Mouse (Mus musculus) intestine, embryonic 16.5 days (tissue): ENCODE measurements around the gene Eed. TPM values are rescaled to one million over a fixed set of nuclear protein-coding genes. Genes with fewer than 3 reads are reported as not detected.

Source experiments
- ATAC-seq: fragments of 200-750 bp; cut with Nextera tagmentation; 2 replicates; pipeline ENCODE4 v1.8.0; 2017; ENCODE audit warnings: moderate TSS enrichment, moderate library complexity
- H3K27ac ChIP-seq: fragments of 300-500 bp; sonication (generic); 2 replicates; pipeline ENCODE4 v1.5.1; 2014; ENCODE audit warnings: mild to moderate bottlenecking, low read length
- H3K27me3 ChIP-seq: fragments of 300-500 bp; sonication (generic); replicated peaks from 2 replicates; pipeline ENCODE4 v1.6.1; 2014; ENCODE audit warnings: low read length, control low read depth, mixed read lengths; ENCODE audit not compliant: control insufficient read depth, insufficient read depth
- H3K36me3 ChIP-seq: fragments of 300-500 bp; sonication (generic); 2 replicates; pipeline ENCODE4 v1.6.1; 2014; ENCODE audit warnings: low read length, control low read depth; ENCODE audit not compliant: control insufficient read depth, insufficient read depth
- H3K4me1 ChIP-seq: fragments of 300-500 bp; sonication (generic); 2 replicates; pipeline ENCODE4 v1.6.1; 2014; ENCODE audit warnings: low read length, control low read depth, mixed read lengths; ENCODE audit not compliant: control insufficient read depth, insufficient read depth
- H3K4me2 ChIP-seq: fragments of 300-500 bp; sonication (generic); 2 replicates; pipeline ENCODE4 v1.6.1; 2014; ENCODE audit warnings: low read depth, low read length, control low read depth
- H3K4me3 ChIP-seq: fragments of 300-500 bp; sonication (generic); 2 replicates; pipeline ENCODE4 v1.5.1; 2014; ENCODE audit warnings: mild to moderate bottlenecking, low read length
- H3K9ac ChIP-seq: fragments of 300-500 bp; sonication (generic); 2 replicates; pipeline ENCODE4 v1.6.1; 2014; ENCODE audit warnings: low read depth, low read length
- H3K9me3 ChIP-seq: fragments of 300-500 bp; sonication (generic); 2 replicates; pipeline ENCODE4 v1.6.1; 2016; ENCODE audit warnings: low read length, control low read depth; ENCODE audit not compliant: control insufficient read depth
- WGBS: fragments of 180-500 bp; shearing (Covaris S2); extraction: QIAGEN DNeasy Blood & Tissue Kit; methylation state at CpG from one replicate; pipeline ENCODE4 v1.1.7; 2014; 5-methylcytosine and 5-hydroxymethylcytosine counted together
- polyA plus RNA-seq: library from polyadenylated mRNA; unstranded; fragments of >200 nt; fragmentation: Nextera tagmentation; extraction: Ambion mirVana; gene quantifications from 2 replicates; pipeline ENCODE4 v1.2.1, GENCODE M21; 2015

Eed gene
- polyA plus RNA-seq, 1 experiment from 2014 or later, result 59.1 TPM

- no peaks in the 10 kb centered on the region for H3K36me3 ChIP-seq
- no peak overlapping the region for H3K4me2 ChIP-seq
- H3K4me3 ChIP-seq, result no peak overlapping the region
- no peaks in the 10 kb centered on the region for H3K9me3 ChIP-seq
- no peaks in the 10 kb centered on the region for H3K4me1 ChIP-seq
- no peaks in the 10 kb centered on the region for H3K27me3 ChIP-seq
- no peak overlapping the region for H3K27ac ChIP-seq
- ATAC-seq, result no peak
- H3K9ac ChIP-seq, result no peak overlapping the region
Measured at GRCm38 (mm10) chr7:89984421-89984820, 3.6 kb upstream of the Eed start.

- WGBS, result 92% methylated on average over 2 of the region's 2 CpGs
- ATAC-seq, result no peak
- no peak overlapping the region for H3K4me3 ChIP-seq
- peaks cover 7% of the 10 kb centered on the region; the same call in 1 of the 2 replicates for H3K4me1 ChIP-seq
- no peak overlapping the region for H3K27ac ChIP-seq
- H3K36me3 ChIP-seq, result no peaks in the 10 kb centered on the region
- H3K9me3 ChIP-seq, result no peaks in the 10 kb centered on the region
- no peaks in the 10 kb centered on the region for H3K27me3 ChIP-seq
- H3K4me2 ChIP-seq, result no peak overlapping the region
- no peak overlapping the region for H3K9ac ChIP-seq
Measured at GRCm38 (mm10) chr7:89983441-89983840, 2.7 kb upstream of the Eed start.

GRCm38 (mm10) chr7:89981557-89981956 is 774 bp upstream of the Eed start:
- peak overlapping the region; percentile 80 for H3K4me2 ChIP-seq
- peaks cover 7% of the 10 kb centered on the region; the same call in 1 of the 2 replicates for H3K4me1 ChIP-seq
- peak overlapping the region; percentile 91 for H3K9ac ChIP-seq
- no peaks in the 10 kb centered on the region for H3K9me3 ChIP-seq
- peak overlapping the region; percentile 100 for H3K27ac ChIP-seq
- H3K36me3 ChIP-seq, result no peaks in the 10 kb centered on the region
- H3K4me3 ChIP-seq, result peak overlapping the region; percentile 85
- no peaks in the 10 kb centered on the region for H3K27me3 ChIP-seq
- ATAC-seq, result peak; percentile 19
- 8% methylated on average over 10 of the region's 10 CpGs for WGBS

GRCm38 (mm10) chr7:89980133-89980484 is 674 bp downstream of the Eed start:
- peak; percentile 67; the same call in 1 of the 2 replicates for ATAC-seq
- 0% methylated on average over 31 of the region's 31 CpGs for WGBS
- H3K4me1 ChIP-seq, result peaks cover 7% of the 10 kb centered on the region; the same call in 1 of the 2 replicates

GRCm38 (mm10) chr7:89979432-89980130 is 1.2 kb downstream of the Eed start:
- WGBS, result 3% methylated on average over 23 of the region's 23 CpGs
- Histone ChIP-seq H3K4me3 (peak overlapping the region; percentile 85), H3K27ac (peak overlapping the region; percentile 100), H3K9me3 (no peaks in the 10 kb centered on the region), H3K36me3 (peaks cover 6% of the 10 kb centered on the region), H3K4me1 (peaks cover 7% of the 10 kb centered on the region; the same call in 1 of the 2 replicates), H3K27me3 (no peaks in the 10 kb centered on the region), H3K4me2 (peak overlapping the region; percentile 65), H3K9ac (peak overlapping the region; percentile 91)
- 0 out of 2 replicates have a peak, but pooled peaks have one; percentile 4 for ATAC-seq

More at GRCm38 (mm10) chr7:89980133-89980484, 674 bp downstream of the Eed start:
- peaks cover 6% of the 10 kb centered on the region for H3K36me3 ChIP-seq
- peak overlapping the region; percentile 91 for H3K9ac ChIP-seq
- peak overlapping the region; percentile 85 for H3K4me3 ChIP-seq
- no peaks in the 10 kb centered on the region for H3K27me3 ChIP-seq
- peak overlapping the region; percentile 65 for H3K4me2 ChIP-seq
- H3K27ac ChIP-seq, result peak overlapping the region; percentile 100
- H3K9me3 ChIP-seq, result no peaks in the 10 kb centered on the region

- Histone ChIP-seq H3K4me1 (peaks cover 7% of the 10 kb centered on the region; the same call in 1 of the 2 replicates), H3K4me3 (no peak overlapping the region), H3K4me2 (no peak overlapping the region), H3K36me3 (peaks cover 10% of the 10 kb centered on the region), H3K27ac (no peak overlapping the region), H3K9ac (no peak overlapping the region), H3K9me3 (no peaks in the 10 kb centered on the region), H3K27me3 (no peaks in the 10 kb centered on the region)
- no peak for ATAC-seq
- WGBS, result 90% methylated on average over 7 of the region's 7 CpGs
Measured at GRCm38 (mm10) chr7:89976796-89977195, 4.0 kb downstream of the Eed start.

GRCm38 (mm10) chr7:89975571-89975970 is 5.2 kb downstream of the Eed start:
- no peak for ATAC-seq
- Histone ChIP-seq H3K27me3 (no peaks in the 10 kb centered on the region), H3K9me3 (no peaks in the 10 kb centered on the region), H3K27ac (no peak overlapping the region), H3K36me3 (peaks cover 12% of the 10 kb centered on the region), H3K4me1 (peaks cover 7% of the 10 kb centered on the region; the same call in 1 of the 2 replicates), H3K4me3 (no peak overlapping the region), H3K4me2 (no peak overlapping the region), H3K9ac (no peak overlapping the region)
- WGBS, result 92% methylated on average over 1 of the region's 1 CpGs

GRCm38 (mm10) chr7:89967235-89967634 is 13.5 kb downstream of the Eed start:
- no peak overlapping the region for H3K27ac ChIP-seq
- H3K9me3 ChIP-seq, result no peaks in the 10 kb centered on the region
- peaks cover 15% of the 10 kb centered on the region for H3K36me3 ChIP-seq
- ATAC-seq, result no peak
- H3K9ac ChIP-seq, result no peak overlapping the region
- no peak overlapping the region for H3K4me3 ChIP-seq
- H3K4me2 ChIP-seq, result no peak overlapping the region
- no peaks in the 10 kb centered on the region for H3K27me3 ChIP-seq
- no peaks in the 10 kb centered on the region for H3K4me1 ChIP-seq
- 85% methylated on average over 2 of the region's 2 CpGs for WGBS

GRCm38 (mm10) chr7:89966771-89967170 is 14.0 kb downstream of the Eed start:
- no peaks in the 10 kb centered on the region for H3K9me3 ChIP-seq
- 78% methylated on average over 1 of the region's 1 CpGs for WGBS
- peaks cover 15% of the 10 kb centered on the region for H3K36me3 ChIP-seq
- no peak overlapping the region for H3K27ac ChIP-seq
- H3K9ac ChIP-seq, result no peak overlapping the region
- no peak overlapping the region for H3K4me2 ChIP-seq
- H3K4me1 ChIP-seq, result no peaks in the 10 kb centered on the region
- H3K4me3 ChIP-seq, result no peak overlapping the region
- no peak for ATAC-seq
- no peaks in the 10 kb centered on the region for H3K27me3 ChIP-seq
